Mouse (Mus musculus): ENCODE results near the gene Acvr1b.

The Acvr1b gene

GRCm38 (mm10) chr15:101248029-101248710 lies 74.3 kb downstream of the Acvr1b start:
- peak; percentile 87 for DNase-seq (ENCODE audit: low read depth, low spot score)

- DNase-seq (ENCODE audit: low read depth, low spot score), result no peak
Observed at GRCm38 (mm10) chr15:101250220-101250800, 76.4 kb downstream of the Acvr1b start.

GRCm38 (mm10) chr15:101251930-101252329 lies 78.1 kb downstream of the Acvr1b start:
- no peak for DNase-seq (ENCODE audit: low read depth, low spot score)

- no peak for DNase-seq (ENCODE audit: low read depth, low spot score)
Observed at GRCm38 (mm10) chr15:101252614-101253013, 78.7 kb downstream of the Acvr1b start.

- no peak for DNase-seq (ENCODE audit: low read depth, low spot score)
Observed at GRCm38 (mm10) chr15:101253563-101253885, 79.7 kb downstream of the Acvr1b start.

GRCm38 (mm10) chr15:101253886-101254795 lies 80.3 kb downstream of the Acvr1b start, which contains the start of gene Nr4a1:
Gene Nr4a1 (plus strand): TSS chr15:101254269.
- DNase-seq (ENCODE audit: low read depth, low spot score), result peak; percentile 94

GRCm38 (mm10) chr15:101255842-101256462 lies 82.1 kb downstream of the Acvr1b start:
- DNase-seq (ENCODE audit: low read depth, low spot score), result no peak

- no peak for DNase-seq (ENCODE audit: low read depth, low spot score)
Observed at GRCm38 (mm10) chr15:101256463-101257206, 82.8 kb downstream of the Acvr1b start.

GRCm38 (mm10) chr15:101258420-101258819 lies 84.6 kb downstream of the Acvr1b start:
- no peak for DNase-seq (ENCODE audit: low read depth, low spot score)

- no peak for DNase-seq (ENCODE audit: low read depth, low spot score)
Observed at GRCm38 (mm10) chr15:101259922-101260321, 86.1 kb downstream of the Acvr1b start.

- DNase-seq (ENCODE audit: low read depth, low spot score), result peak; percentile 99
Observed at GRCm38 (mm10) chr15:101260387-101260786, 86.5 kb downstream of the Acvr1b start.

GRCm38 (mm10) chr15:101260874-101261622 lies 87.2 kb downstream of the Acvr1b start:
- DNase-seq (ENCODE audit: low read depth, low spot score), result no peak

- DNase-seq (ENCODE audit: low read depth, low spot score), result no peak
Observed at GRCm38 (mm10) chr15:101262502-101262901, 88.6 kb downstream of the Acvr1b start.

Measured in skeletal muscle tissue, adult 2 months (tissue).